Mouse (Mus musculus): ENCODE measurements at regions not wholly inside any gene's neighbourhood (a gene's known extent, or its start where the extent isn't known, plus 50 kb on each side); places are given as distances from the start of the nearest gene placed in this dataset.
A peak's percentile ranks its signal among the peaks of the same experiment; 100 is the strongest.

- WGBS, result 60% methylated on average over 20 of the region's 22 CpGs
- Histone ChIP-seq H3K4me3 (ENCODE audit: low read length) (no peak overlapping the region), H3K4me1 (ENCODE audit: insufficient read depth, low read length) (no peaks in the 10 kb centered on the region), H3K4me2 (ENCODE audit: low read depth, low read length) (no peak overlapping the region), H3K27ac (no peak overlapping the region), H3K36me3 (ENCODE audit: insufficient read depth, low read length) (no peaks in the 10 kb centered on the region), H3K9me3 (ENCODE audit: low read length) (peaks cover 8% of the 10 kb centered on the region; the same call in 1 of the 2 replicates), H3K9ac (replicated peaks; ENCODE audit: low read length) (no peak overlapping the region), H3K27me3 (ENCODE audit: insufficient read depth, low read length) (no peaks in the 10 kb centered on the region)
- TF ChIP-seq CTCF (IDR thresholded peaks at IDR 0.05; ENCODE audit: low read depth), result no peak
- DNase-seq (ENCODE audit: low spot score) (peak; percentile 40), ATAC-seq (peak; percentile 99)
Measured at GRCm38 (mm10) chr3:62159031-62159430, 179.1 kb upstream of the Arhgef26 start.

- Histone ChIP-seq H3K4me1 (ENCODE audit: insufficient read depth, low read length) (no peaks in the 10 kb centered on the region), H3K4me2 (ENCODE audit: low read depth, low read length) (no peak overlapping the region), H3K9me3 (ENCODE audit: low read length) (no peaks in the 10 kb centered on the region), H3K27me3 (ENCODE audit: insufficient read depth, low read length) (no peaks in the 10 kb centered on the region), H3K27ac (no peak overlapping the region), H3K9ac (replicated peaks; ENCODE audit: low read length) (no peak overlapping the region), H3K4me3 (ENCODE audit: low read length) (no peak overlapping the region), H3K36me3 (ENCODE audit: insufficient read depth, low read length) (no peaks in the 10 kb centered on the region)
- ATAC-seq (0 out of 2 replicates have a peak, but pooled peaks have one; percentile 67), DNase-seq (ENCODE audit: low spot score) (peak; percentile 81)
- 41% methylated on average over 4 of the region's 4 CpGs for WGBS
- peak; percentile 75 for TF ChIP-seq CTCF (IDR thresholded peaks at IDR 0.05; ENCODE audit: low read depth)
Measured at GRCm38 (mm10) chr3:62170647-62171046, 167.5 kb upstream of the Arhgef26 start.

GRCm38 (mm10) chr3:62187807-62188509, 150.2 kb upstream of the Arhgef26 start:
- Histone ChIP-seq H3K4me3 (ENCODE audit: low read length) (no peak overlapping the region), H3K36me3 (ENCODE audit: insufficient read depth, low read length) (no peaks in the 10 kb centered on the region), H3K27ac (no peak overlapping the region), H3K27me3 (ENCODE audit: insufficient read depth, low read length) (no peaks in the 10 kb centered on the region), H3K4me2 (ENCODE audit: low read depth, low read length) (no peak overlapping the region), H3K9me3 (ENCODE audit: low read length) (no peaks in the 10 kb centered on the region), H3K9ac (replicated peaks; ENCODE audit: low read length) (no peak overlapping the region), H3K4me1 (ENCODE audit: insufficient read depth, low read length) (no peaks in the 10 kb centered on the region)
- TF ChIP-seq CTCF (IDR thresholded peaks at IDR 0.05; ENCODE audit: low read depth), result no peak
- no peak for ATAC-seq
- DNase-seq (ENCODE audit: low spot score), result no peak
- WGBS, result 93% methylated on average over 3 of the region's 3 CpGs

GRCm38 (mm10) chr3:62192466-62192865, 145.7 kb upstream of the Arhgef26 start:
- no peaks in the 10 kb centered on the region for H3K27me3 ChIP-seq (ENCODE audit: insufficient read depth, low read length)
- 28% methylated on average over 1 of the region's 1 CpGs for WGBS
- peak; percentile 81 for DNase-seq (ENCODE audit: low spot score)
- no peak overlapping the region for H3K4me2 ChIP-seq (ENCODE audit: low read depth, low read length)
- TF ChIP-seq CTCF (IDR thresholded peaks at IDR 0.05; ENCODE audit: low read depth), result peak; percentile 83
- H3K4me1 ChIP-seq (ENCODE audit: insufficient read depth, low read length), result no peaks in the 10 kb centered on the region
- H3K4me3 ChIP-seq (ENCODE audit: low read length), result no peak overlapping the region
- H3K9me3 ChIP-seq (ENCODE audit: low read length), result no peaks in the 10 kb centered on the region
- H3K36me3 ChIP-seq (ENCODE audit: insufficient read depth, low read length), result no peaks in the 10 kb centered on the region
- H3K27ac ChIP-seq, result no peak overlapping the region
- no peak overlapping the region for H3K9ac ChIP-seq (replicated peaks; ENCODE audit: low read length)
- 0 out of 2 replicates have a peak, but pooled peaks have one; percentile 47 for ATAC-seq

GRCm38 (mm10) chr3:62194421-62194820, 143.7 kb upstream of the Arhgef26 start:
- Histone ChIP-seq H3K4me3 (ENCODE audit: low read length) (no peak overlapping the region), H3K36me3 (ENCODE audit: insufficient read depth, low read length) (no peaks in the 10 kb centered on the region), H3K9ac (replicated peaks; ENCODE audit: low read length) (no peak overlapping the region), H3K9me3 (ENCODE audit: low read length) (no peaks in the 10 kb centered on the region), H3K27me3 (ENCODE audit: insufficient read depth, low read length) (no peaks in the 10 kb centered on the region), H3K4me1 (ENCODE audit: insufficient read depth, low read length) (no peaks in the 10 kb centered on the region), H3K4me2 (ENCODE audit: low read depth, low read length) (no peak overlapping the region), H3K27ac (no peak overlapping the region)
- 95% methylated on average over 4 of the region's 4 CpGs for WGBS
- DNase-seq (ENCODE audit: low spot score) (no peak), ATAC-seq (no peak)
- no peak for TF ChIP-seq CTCF (IDR thresholded peaks at IDR 0.05; ENCODE audit: low read depth)

GRCm38 (mm10) chr3:62196679-62197078, 141.5 kb upstream of the Arhgef26 start:
- no peaks in the 10 kb centered on the region for H3K27me3 ChIP-seq (ENCODE audit: insufficient read depth, low read length)
- no peaks in the 10 kb centered on the region for H3K36me3 ChIP-seq (ENCODE audit: insufficient read depth, low read length)
- H3K9ac ChIP-seq (replicated peaks; ENCODE audit: low read length), result no peak overlapping the region
- H3K4me1 ChIP-seq (ENCODE audit: insufficient read depth, low read length), result no peaks in the 10 kb centered on the region
- no peak for DNase-seq (ENCODE audit: low spot score)
- H3K9me3 ChIP-seq (ENCODE audit: low read length), result no peaks in the 10 kb centered on the region
- H3K4me3 ChIP-seq (ENCODE audit: low read length), result no peak overlapping the region
- no peak overlapping the region for H3K27ac ChIP-seq
- ATAC-seq, result no peak
- WGBS, result 79% methylated on average over 1 of the region's 1 CpGs
- no peak overlapping the region for H3K4me2 ChIP-seq (ENCODE audit: low read depth, low read length)
- no peak for TF ChIP-seq CTCF (IDR thresholded peaks at IDR 0.05; ENCODE audit: low read depth)

- no peak overlapping the region for H3K4me2 ChIP-seq (ENCODE audit: low read depth, low read length)
- peak; percentile 47 for TF ChIP-seq CTCF (IDR thresholded peaks at IDR 0.05; ENCODE audit: low read depth)
- 0 out of 2 replicates have a peak, but pooled peaks have one; percentile 59 for ATAC-seq
Measured at GRCm38 (mm10) chr3:62215806-62216205, 122.3 kb upstream of the Arhgef26 start.

More at GRCm38 (mm10) chr3:62215806-62216205, 122.3 kb upstream of the Arhgef26 start:
- H3K27me3 ChIP-seq (ENCODE audit: insufficient read depth, low read length), result no peaks in the 10 kb centered on the region
- DNase-seq (ENCODE audit: low spot score), result peak; percentile 66
- H3K27ac ChIP-seq, result no peak overlapping the region
- H3K9ac ChIP-seq (replicated peaks; ENCODE audit: low read length), result no peak overlapping the region
- H3K36me3 ChIP-seq (ENCODE audit: insufficient read depth, low read length), result no peaks in the 10 kb centered on the region
- H3K4me1 ChIP-seq (ENCODE audit: insufficient read depth, low read length), result no peaks in the 10 kb centered on the region
- H3K9me3 ChIP-seq (ENCODE audit: low read length), result no peaks in the 10 kb centered on the region
- H3K4me3 ChIP-seq (ENCODE audit: low read length), result no peak overlapping the region

Measured in hindbrain, postnatal 0 days (tissue).